8 mouse cellular contexts compared by ENCODE assay signal in the genomic region with DNA sequence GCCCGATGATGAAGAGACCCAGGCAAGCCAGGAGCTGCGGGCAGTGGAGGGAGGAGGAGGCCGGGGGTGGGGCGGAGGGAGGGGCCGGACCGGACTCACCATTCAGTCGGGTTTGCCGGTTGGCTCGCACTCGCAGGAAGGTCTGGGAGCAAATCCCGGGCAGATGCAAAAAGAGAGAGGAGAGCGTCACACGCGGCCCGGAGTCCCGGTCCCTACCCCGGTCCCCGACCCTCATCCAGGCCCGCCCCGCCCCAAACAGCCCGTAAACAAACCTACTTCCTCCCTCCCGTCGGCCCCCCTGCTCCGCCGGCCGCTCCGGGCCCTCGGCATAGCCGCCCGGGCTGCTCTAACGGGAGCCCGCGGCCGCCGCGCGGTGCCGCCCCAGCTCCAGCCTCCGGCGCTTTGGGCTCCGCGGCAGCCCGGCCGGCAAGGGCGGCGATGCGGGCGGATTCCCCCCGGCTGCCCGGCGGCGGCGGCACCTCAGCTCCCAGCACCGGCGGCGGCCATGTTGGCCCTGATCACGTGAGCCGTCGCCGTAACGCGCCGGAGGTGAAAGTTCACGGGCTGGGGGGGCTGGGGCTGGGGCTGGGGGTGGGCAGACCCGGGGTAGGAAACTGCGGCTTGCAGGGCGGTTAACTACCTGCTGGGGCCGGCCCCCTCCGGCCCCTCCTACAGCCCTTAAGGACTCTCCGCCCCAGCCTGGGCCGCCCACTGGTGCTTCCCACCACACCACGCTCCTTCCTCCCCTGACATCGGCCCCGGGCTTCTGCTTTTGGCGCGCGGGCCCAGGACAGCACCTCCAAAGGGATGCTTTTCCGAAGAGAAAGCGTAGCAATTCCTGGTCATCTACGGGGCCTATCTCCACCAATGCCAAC. TPM values are rescaled to one million over a fixed set of nuclear protein-coding genes. Genes with fewer than 3 reads are reported as not detected.
DNase-seq lines count a peak whose midpoint lies in the region; ATAC-seq and TF ChIP-seq lines count a peak whose summit lies in the region.

No protein-coding gene starts in this region.

- DNase-seq in CD8-positive naive resting alpha-beta T cell, adult 2 months (ENCODE audit: low read depth in 2 of 2, low spot score in 2 of 2), result peak; percentile 55
- peak; percentile 88 for DNase-seq in brain, embryonic 14.5 days (ENCODE audit: low read depth)
- peak; percentile 77 for DNase-seq in neural tube, embryonic 11.5 days (ENCODE audit: low spot score)

- H3K27me3 ChIP-seq in heart, embryonic 12.5 days (replicated peaks), result no peaks in the 10 kb centered on the region
- H3K27me3 ChIP-seq in kidney, embryonic 16.5 days (ENCODE audit: insufficient read depth, low read length), result peaks cover 6% of the 10 kb centered on the region; the same call in 1 of the 2 replicates
- H3K27me3 ChIP-seq in liver, embryonic 16.5 days (ENCODE audit: control insufficient read depth, insufficient read depth, low read depth, low read length), result no peaks in the 10 kb centered on the region
- H3K27me3 ChIP-seq in neural tube, embryonic 11.5 days (ENCODE audit: control insufficient read depth, insufficient read depth, low read length), result no peaks in the 10 kb centered on the region
- no peaks in the 10 kb centered on the region for H3K27me3 ChIP-seq in stomach, embryonic 16.5 days (ENCODE audit: control insufficient read depth, insufficient read depth, low read length)

- H3K4me3 ChIP-seq in heart, embryonic 12.5 days, result peak overlapping the region; percentile 94
- peak overlapping the region; percentile 68 for H3K4me3 ChIP-seq in kidney, embryonic 16.5 days (ENCODE audit: low read length)
- H3K4me3 ChIP-seq in liver, embryonic 16.5 days (ENCODE audit: low read depth, low read length), result peak overlapping the region; percentile 83
- peak overlapping the region; percentile 81 for H3K4me3 ChIP-seq in neural tube, embryonic 11.5 days (ENCODE audit: low read depth, low read length)
- H3K4me3 ChIP-seq in stomach, embryonic 16.5 days (replicated peaks; ENCODE audit: low read length), result peak overlapping the region; percentile 61

- H3K9me3 ChIP-seq in heart, embryonic 12.5 days (replicated peaks), result no peaks in the 10 kb centered on the region
- no peaks in the 10 kb centered on the region for H3K9me3 ChIP-seq in kidney, embryonic 16.5 days (ENCODE audit: low read length)
- no peaks in the 10 kb centered on the region for H3K9me3 ChIP-seq in liver, embryonic 16.5 days (replicated peaks; ENCODE audit: control insufficient read depth, low read length)
- H3K9me3 ChIP-seq in neural tube, embryonic 11.5 days (ENCODE audit: control insufficient read depth, low read length), result no peaks in the 10 kb centered on the region
- H3K9me3 ChIP-seq in stomach, embryonic 16.5 days (replicated peaks; ENCODE audit: control insufficient read depth, low read length), result no peaks in the 10 kb centered on the region

- H3K4me1 ChIP-seq in heart, embryonic 12.5 days (replicated peaks), result peaks cover 30% of the 10 kb centered on the region
- peaks cover 24% of the 10 kb centered on the region for H3K4me1 ChIP-seq in kidney, embryonic 16.5 days (ENCODE audit: insufficient read depth, low read length)
- peaks cover 17% of the 10 kb centered on the region for H3K4me1 ChIP-seq in liver, embryonic 16.5 days (ENCODE audit: control insufficient read depth, low read depth, low read length)
- H3K4me1 ChIP-seq in neural tube, embryonic 11.5 days (ENCODE audit: control insufficient read depth, insufficient read depth, low read length), result peaks cover 31% of the 10 kb centered on the region
- peaks cover 8% of the 10 kb centered on the region for H3K4me1 ChIP-seq in stomach, embryonic 16.5 days (ENCODE audit: control insufficient read depth, insufficient read depth, low read length)

- peak; percentile 79 for ATAC-seq in erythroblast, adult 5-6 weeks (replicated peaks; ENCODE audit: low FRiP score, poor library complexity, severe bottlenecking)
- ATAC-seq in heart, embryonic 12.5 days (ENCODE audit: insufficient number of reproducible peaks, low FRiP score), result peak; percentile 91
- peak; percentile 98 for ATAC-seq in kidney, embryonic 16.5 days (ENCODE audit: low FRiP score, low TSS enrichment)
- ATAC-seq in liver, embryonic 16.5 days (ENCODE audit: low read depth), result peak; percentile 83
- ATAC-seq in neural tube, embryonic 11.5 days (ENCODE audit: insufficient read depth, low FRiP score, low TSS enrichment), result peak; percentile 85
- ATAC-seq in stomach, embryonic 16.5 days (ENCODE audit: insufficient read depth, low FRiP score), result peak; percentile 97

- H3K36me3 ChIP-seq in heart, embryonic 12.5 days, result peaks cover 34% of the 10 kb centered on the region
- H3K36me3 ChIP-seq in kidney, embryonic 16.5 days (ENCODE audit: insufficient read depth, low read length), result peaks cover 24% of the 10 kb centered on the region
- peaks cover 11% of the 10 kb centered on the region for H3K36me3 ChIP-seq in liver, embryonic 16.5 days (ENCODE audit: control insufficient read depth, insufficient read depth)
- H3K36me3 ChIP-seq in neural tube, embryonic 11.5 days (ENCODE audit: control insufficient read depth, insufficient read depth, low read length), result peaks cover 10% of the 10 kb centered on the region
- H3K36me3 ChIP-seq in stomach, embryonic 16.5 days (ENCODE audit: control insufficient read depth, insufficient read depth, low read length), result peaks cover 16% of the 10 kb centered on the region

- peak; percentile 63; the same call in 1 of the 2 replicates for TF ChIP-seq POLR2A in brain, embryonic 14.5 days (IDR thresholded peaks at IDR 0.05; ENCODE audit: borderline replicate concordance, extremely low read depth, insufficient read depth, insufficient read length, poor library complexity, severe bottlenecking)

- WGBS in heart, embryonic 12.5 days, result under 1% methylated on average over 74 of the region's 80 CpGs
- WGBS in kidney, embryonic 16.5 days, result under 1% methylated on average over 63 of the region's 80 CpGs
- WGBS in liver, embryonic 16.5 days (ENCODE audit: insufficient replicate concordance), result under 1% methylated on average over 75 of the region's 80 CpGs
- under 1% methylated on average over 64 of the region's 80 CpGs for WGBS in neural tube, embryonic 11.5 days
- WGBS in stomach, embryonic 16.5 days, result under 1% methylated on average over 80 of the region's 80 CpGs

- TF ChIP-seq CTCF in brain, embryonic 14.5 days (IDR thresholded peaks at IDR 0.05; ENCODE audit: borderline replicate concordance, extremely low read depth, insufficient read depth, insufficient read length), result no peak

- H3K9ac ChIP-seq in heart, embryonic 12.5 days, result peak overlapping the region; percentile 80
- peak overlapping the region; percentile 80 for H3K9ac ChIP-seq in kidney, embryonic 16.5 days (replicated peaks; ENCODE audit: low read length)
- H3K9ac ChIP-seq in liver, embryonic 16.5 days (ENCODE audit: low read depth, low read length), result peak overlapping the region; percentile 76
- peak overlapping the region; percentile 84 for H3K9ac ChIP-seq in neural tube, embryonic 11.5 days (ENCODE audit: low read length)
- H3K9ac ChIP-seq in stomach, embryonic 16.5 days (ENCODE audit: low read length), result peak overlapping the region; percentile 78

- peak overlapping the region; percentile 97 for H3K27ac ChIP-seq in heart, embryonic 12.5 days (ENCODE audit: poor library complexity, severe bottlenecking)
- H3K27ac ChIP-seq in kidney, embryonic 16.5 days (ENCODE audit: low read length), result peak overlapping the region; percentile 94
- peak overlapping the region; percentile 91 for H3K27ac ChIP-seq in liver, embryonic 16.5 days (ENCODE audit: low read length)
- H3K27ac ChIP-seq in neural tube, embryonic 11.5 days (ENCODE audit: low read depth, low read length), result peak overlapping the region; percentile 97
- H3K27ac ChIP-seq in stomach, embryonic 16.5 days (ENCODE audit: low read length), result peak overlapping the region; percentile 92

- peak overlapping the region; percentile 82 for H3K4me2 ChIP-seq in heart, embryonic 12.5 days
- peak overlapping the region; percentile 80 for H3K4me2 ChIP-seq in kidney, embryonic 16.5 days (replicated peaks; ENCODE audit: low read depth, low read length)
- H3K4me2 ChIP-seq in liver, embryonic 16.5 days (ENCODE audit: low read depth, low read length), result peak overlapping the region; percentile 94
- peak overlapping the region; percentile 70 for H3K4me2 ChIP-seq in neural tube, embryonic 11.5 days (ENCODE audit: low read depth)
- H3K4me2 ChIP-seq in stomach, embryonic 16.5 days (ENCODE audit: low read depth, low read length), result peak overlapping the region; percentile 81

RNA-seq across cellular contexts. Expression of gene Armh1, which starts 37.2 kb away (rescaled TPM):
- 1.3 and 1.6 TPM in 2 replicates for polyA plus RNA-seq in brain, embryonic 14.5 days (2012; rRNA removed)
- not detected in 2 replicates for total RNA-seq in erythroblast, adult 5-6 weeks (2015; ENCODE audit: low replicate concordance)
- total RNA-seq in erythroblast, adult 5-6 weeks (2017; ENCODE audit: low replicate concordance), result not detected in 2 replicates
- polyA plus RNA-seq in heart, embryonic 12.5 days (2016; fragmentation: Nextera tagmentation; extraction: Ambion mirVana), result 0.37 and 0.70 TPM in 2 replicates
- polyA plus RNA-seq in kidney, embryonic 16.5 days (2015; fragmentation: Nextera tagmentation; extraction: Ambion mirVana), result 0.23 and 0.39 TPM in 2 replicates
- 0.09 TPM in 1 of 2 replicates, not detected in the other for polyA plus RNA-seq in liver, embryonic 16.5 days (2015; fragmentation: Nextera tagmentation; extraction: Ambion mirVana)
- 0.43 TPM in 1 of 2 replicates, not detected in the other for polyA plus RNA-seq in neural tube, embryonic 11.5 days (2014; fragmentation: Nextera tagmentation; extraction: Ambion mirVana)
- 0.32 and 0.61 TPM in 2 replicates for polyA plus RNA-seq in stomach, embryonic 16.5 days (2015; fragmentation: Nextera tagmentation; extraction: Ambion mirVana)

RNA-seq across cellular contexts. Expression of gene Tmem53, which starts 37.4 kb away (rescaled TPM):
- 6.2 and 7.0 TPM in 2 replicates for polyA plus RNA-seq in brain, embryonic 14.5 days (2012; rRNA removed)
- total RNA-seq in erythroblast, adult 5-6 weeks (2015; ENCODE audit: low replicate concordance), result 1.9 and 4.0 TPM in 2 replicates
- total RNA-seq in erythroblast, adult 5-6 weeks (2017; ENCODE audit: low replicate concordance), result 1.9 TPM in 1 of 2 replicates, not detected in the other
- polyA plus RNA-seq in heart, embryonic 12.5 days (2016; fragmentation: Nextera tagmentation; extraction: Ambion mirVana), result 18.2 and 19.6 TPM in 2 replicates
- 16.5 and 19.9 TPM in 2 replicates for polyA plus RNA-seq in kidney, embryonic 16.5 days (2015; fragmentation: Nextera tagmentation; extraction: Ambion mirVana)
- polyA plus RNA-seq in liver, embryonic 16.5 days (2015; fragmentation: Nextera tagmentation; extraction: Ambion mirVana), result 10.8 and 10.9 TPM in 2 replicates
- polyA plus RNA-seq in neural tube, embryonic 11.5 days (2014; fragmentation: Nextera tagmentation; extraction: Ambion mirVana), result 6.8 and 6.9 TPM in 2 replicates
- 14.2 and 14.6 TPM in 2 replicates for polyA plus RNA-seq in stomach, embryonic 16.5 days (2015; fragmentation: Nextera tagmentation; extraction: Ambion mirVana)

Comparison
In these comparisons a context has a peak if more than half of its experiments do, and no peak if none do; other contexts are left out.
1. Peak in every context shown above with its lines: DNase-seq, ATAC-seq, H3K4me3 ChIP-seq and H3K27ac ChIP-seq.